Mouse (Mus musculus) midbrain, postnatal 0 days (tissue): ENCODE measurements at regions not wholly inside any gene's neighbourhood (a gene's known extent, or its start where the extent isn't known, plus 50 kb on each side); places are given as distances from the start of the nearest gene placed in this dataset.
A peak's percentile ranks its signal among the peaks of the same experiment; 100 is the strongest.

Experiments
- ATAC-seq: fragments of 200-750 bp; cut with Nextera tagmentation; 2 replicates; pipeline ENCODE4 v1.8.0; 2017; ENCODE audit warnings: moderate number of reproducible peaks, mild to moderate bottlenecking, moderate TSS enrichment, moderate library complexity; ENCODE audit not compliant: low FRiP score
- DNase-seq: peaks from one replicate; pipeline ENCODE4 v3.0.0-alpha.2; 2015; ENCODE audit warnings: low spot score
- H3K27ac ChIP-seq: fragments of 300-500 bp; sonication (generic); 2 replicates; pipeline ENCODE4 v1.5.1; 2014; ENCODE audit warnings: low read depth, mild to moderate bottlenecking, low read length, mixed read lengths
- H3K27me3 ChIP-seq: fragments of 300-500 bp; sonication (generic); 2 replicates; pipeline ENCODE4 v1.6.1; 2014; ENCODE audit warnings: low read length, control low read depth, mixed read lengths; ENCODE audit not compliant: insufficient read depth
- H3K36me3 ChIP-seq: fragments of 300-500 bp; sonication (generic); 2 replicates; pipeline ENCODE4 v1.6.1; 2014; ENCODE audit warnings: low read length, control low read depth, mixed read lengths; ENCODE audit not compliant: insufficient read depth
- H3K4me1 ChIP-seq: fragments of 300-500 bp; sonication (generic); 2 replicates; pipeline ENCODE4 v1.6.1; 2014; ENCODE audit warnings: mild to moderate bottlenecking, control low read depth, antibody characterized with exemption, low read length, mixed read lengths; ENCODE audit not compliant: insufficient read depth
- H3K4me2 ChIP-seq: fragments of 300-500 bp; sonication (generic); 2 replicates; pipeline ENCODE4 v1.6.1; 2014; ENCODE audit warnings: low read depth, mild to moderate bottlenecking, low read length, mixed read lengths; ENCODE audit not compliant: poor library complexity, severe bottlenecking
- H3K4me3 ChIP-seq: fragments of 300-500 bp; sonication (generic); 2 replicates; pipeline ENCODE4 v1.5.1; 2014; ENCODE audit warnings: low read depth, mild to moderate bottlenecking, low read length, moderate library complexity
- H3K9ac ChIP-seq: fragments of 300-500 bp; sonication (generic); replicated peaks from 2 replicates; pipeline ENCODE4 v1.6.1; 2014; ENCODE audit warnings: mild to moderate bottlenecking, low read length, moderate library complexity, mixed read lengths; ENCODE audit not compliant: poor library complexity, severe bottlenecking
- H3K9me3 ChIP-seq: fragments of 300-500 bp; sonication (generic); 2 replicates; pipeline ENCODE4 v1.6.1; 2016; ENCODE audit warnings: low read length, control low read depth
- CTCF ChIP-seq: IDR thresholded peaks from 2 replicates; pipeline ENCODE4 v1.5.1; 2016; ENCODE audit warnings: antibody characterized with exemption, mild to moderate bottlenecking
- WGBS: fragments of 180-500 bp; shearing (Covaris S2); extraction: QIAGEN DNeasy Blood & Tissue Kit; methylation state at CpG from one replicate; pipeline ENCODE4 v1.1.7; 2014; 5-methylcytosine and 5-hydroxymethylcytosine counted together

DNA sequence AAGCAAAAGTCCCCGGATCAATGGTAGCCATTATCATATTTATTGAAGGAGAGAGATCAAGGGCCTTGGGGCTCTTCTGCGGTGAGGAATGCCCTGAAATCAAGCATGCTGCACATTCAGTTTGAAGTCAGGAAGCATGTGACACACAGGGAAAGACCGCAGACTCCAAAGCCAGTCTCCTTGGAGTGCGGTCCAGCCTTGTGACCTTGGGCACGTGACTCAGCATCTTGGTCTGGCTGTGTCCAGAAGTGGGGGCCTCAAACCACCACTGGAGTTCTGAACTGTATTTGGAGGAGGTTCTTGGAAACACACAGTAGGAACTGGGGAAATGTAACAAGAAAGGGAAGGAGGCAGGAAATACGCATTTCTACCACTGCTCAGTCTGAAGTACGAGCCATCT lies 109.0 kb upstream of the Kit start:
- Histone ChIP-seq H3K4me2 (no peak overlapping the region), H3K4me1 (no peaks in the 10 kb centered on the region), H3K9me3 (no peaks in the 10 kb centered on the region), H3K27me3 (0 out of 2 replicates have a peak, but pooled peaks cover 4% of the 10 kb centered on the region), H3K9ac (no peak overlapping the region), H3K27ac (no peak overlapping the region), H3K36me3 (no peaks in the 10 kb centered on the region), H3K4me3 (no peak overlapping the region)
- 78% methylated on average over 7 of the region's 7 CpGs for WGBS
- DNase-seq (no peak), ATAC-seq (no peak)
- no peak for TF ChIP-seq CTCF

GRCm38 (mm10) chr5:75466941-75467340 lies 107.8 kb upstream of the Kit start:
- WGBS: 78% methylated on average over 4 of the region's 4 CpGs
- Histone ChIP-seq H3K9ac (no peak overlapping the region), H3K4me3 (no peak overlapping the region), H3K9me3 (no peaks in the 10 kb centered on the region), H3K27me3 (0 out of 2 replicates have a peak, but pooled peaks cover 4% of the 10 kb centered on the region), H3K36me3 (no peaks in the 10 kb centered on the region), H3K27ac (no peak overlapping the region), H3K4me2 (no peak overlapping the region), H3K4me1 (no peaks in the 10 kb centered on the region)
- no peak for ATAC-seq
- TF ChIP-seq CTCF: no peak
- DNase-seq: no peak

DNA sequence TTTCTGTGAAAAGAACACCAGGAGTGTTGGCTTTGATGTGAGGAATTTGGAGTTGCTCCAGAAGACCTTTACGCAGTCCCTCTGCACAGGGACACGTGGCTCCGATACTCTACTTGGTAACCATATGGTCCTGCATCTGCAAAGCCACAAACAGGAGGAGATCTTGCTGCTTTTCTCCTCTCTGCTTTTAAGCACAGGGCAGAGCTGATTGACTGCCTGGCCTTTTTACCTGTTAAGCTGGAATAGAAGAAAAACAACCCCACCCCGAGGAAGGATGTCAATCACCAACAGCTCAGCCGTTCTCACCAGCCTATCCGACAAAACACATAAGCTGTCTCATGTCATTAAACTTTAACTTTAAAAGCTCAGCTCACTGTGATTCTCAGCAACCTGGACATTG lies 106.8 kb upstream of the Kit start:
- 29% methylated on average over 6 of the region's 6 CpGs for WGBS
- no peak for ATAC-seq

GRCm38 (mm10) chr5:75471010-75471409 lies 103.7 kb upstream of the Kit start:
- Histone ChIP-seq H3K27ac (no peak overlapping the region), H3K9me3 (no peaks in the 10 kb centered on the region), H3K27me3 (0 out of 2 replicates have a peak, but pooled peaks cover 4% of the 10 kb centered on the region), H3K9ac (no peak overlapping the region), H3K4me2 (no peak overlapping the region), H3K36me3 (no peaks in the 10 kb centered on the region), H3K4me3 (no peak overlapping the region), H3K4me1 (no peaks in the 10 kb centered on the region)
- DNase-seq: no peak
- 94% methylated on average over 8 of the region's 8 CpGs for WGBS
- ATAC-seq: no peak
- TF ChIP-seq CTCF: no peak

More for the DNA sequence above, 106.8 kb upstream of the Kit start:
- TF ChIP-seq CTCF: no peak
- 0 out of 2 replicates have a peak, but pooled peaks cover 4% of the 10 kb centered on the region for H3K27me3 ChIP-seq
- H3K4me2 ChIP-seq: no peak overlapping the region
- H3K4me3 ChIP-seq: no peak overlapping the region
- no peaks in the 10 kb centered on the region for H3K36me3 ChIP-seq
- no peak overlapping the region for H3K27ac ChIP-seq
- H3K9ac ChIP-seq: no peak overlapping the region
- no peaks in the 10 kb centered on the region for H3K9me3 ChIP-seq
- DNase-seq: peak; percentile 55
- H3K4me1 ChIP-seq: no peaks in the 10 kb centered on the region

- Histone ChIP-seq H3K27ac (no peak overlapping the region), H3K27me3 (0 out of 2 replicates have a peak, but pooled peaks cover 4% of the 10 kb centered on the region), H3K4me2 (no peak overlapping the region), H3K4me3 (no peak overlapping the region), H3K36me3 (no peaks in the 10 kb centered on the region), H3K4me1 (no peaks in the 10 kb centered on the region), H3K9me3 (no peaks in the 10 kb centered on the region), H3K9ac (no peak overlapping the region)
- no peak for ATAC-seq
- no peak for TF ChIP-seq CTCF
- DNase-seq: no peak
- 32% methylated on average over 3 of the region's 3 CpGs for WGBS
Measured at GRCm38 (mm10) chr5:75472484-75472883, 102.2 kb upstream of the Kit start.

GRCm38 (mm10) chr5:75475414-75475813 lies 99.3 kb upstream of the Kit start:
- Histone ChIP-seq H3K36me3 (no peaks in the 10 kb centered on the region), H3K4me2 (no peak overlapping the region), H3K4me1 (no peaks in the 10 kb centered on the region), H3K9me3 (no peaks in the 10 kb centered on the region), H3K27ac (no peak overlapping the region), H3K9ac (no peak overlapping the region), H3K27me3 (no peaks in the 10 kb centered on the region), H3K4me3 (no peak overlapping the region)
- TF ChIP-seq CTCF: no peak
- ATAC-seq (no peak), DNase-seq (no peak)
- WGBS: 36% methylated on average over 4 of the region's 4 CpGs
